Mouse (Mus musculus) heart, adult 2 months (tissue): ENCODE data around the gene Selenov.

Experiments
- CTCF ChIP-seq: fragments of 200-600 bp; IDR thresholded peaks from 2 replicates; pipeline ENCODE4 v1.8.1; 2022; ENCODE audit warnings: antibody characterized with exemption, mild to moderate bottlenecking, moderate library complexity
- POLR2A ChIP-seq: fragments of 200-500 bp; IDR thresholded peaks from 2 replicates; pipeline ENCODE4 v1.6.1; 2011; ENCODE audit warnings: mild to moderate bottlenecking, low read depth, low read length, control low read depth; ENCODE audit not compliant: insufficient read depth

- TF ChIP-seq CTCF (no peak), POLR2A (no peak)
Measured at GRCm38 (mm10) chr7:28280630-28281029, 10.4 kb downstream of the Selenov start.
